Mouse (Mus musculus) embryonic fibroblast, embryonic 13.5 days (primary cell): Measurements from ENCODE around the gene Rnf150.

ENCODE experiments used
- CTCF ChIP-seq: IDR thresholded peaks from 2 replicates; pipeline ENCODE4 v1.5.1; 2011; ENCODE audit warnings: mild to moderate bottlenecking, control low read depth, low read length, moderate library complexity, borderline replicate concordance; ENCODE audit not compliant: insufficient read depth
- POLR2A ChIP-seq: IDR thresholded peaks from 2 replicates; pipeline ENCODE4 v1.6.1; 2011; ENCODE audit warnings: low read depth, mild to moderate bottlenecking, control low read depth, low read length, moderate library complexity

DNA sequence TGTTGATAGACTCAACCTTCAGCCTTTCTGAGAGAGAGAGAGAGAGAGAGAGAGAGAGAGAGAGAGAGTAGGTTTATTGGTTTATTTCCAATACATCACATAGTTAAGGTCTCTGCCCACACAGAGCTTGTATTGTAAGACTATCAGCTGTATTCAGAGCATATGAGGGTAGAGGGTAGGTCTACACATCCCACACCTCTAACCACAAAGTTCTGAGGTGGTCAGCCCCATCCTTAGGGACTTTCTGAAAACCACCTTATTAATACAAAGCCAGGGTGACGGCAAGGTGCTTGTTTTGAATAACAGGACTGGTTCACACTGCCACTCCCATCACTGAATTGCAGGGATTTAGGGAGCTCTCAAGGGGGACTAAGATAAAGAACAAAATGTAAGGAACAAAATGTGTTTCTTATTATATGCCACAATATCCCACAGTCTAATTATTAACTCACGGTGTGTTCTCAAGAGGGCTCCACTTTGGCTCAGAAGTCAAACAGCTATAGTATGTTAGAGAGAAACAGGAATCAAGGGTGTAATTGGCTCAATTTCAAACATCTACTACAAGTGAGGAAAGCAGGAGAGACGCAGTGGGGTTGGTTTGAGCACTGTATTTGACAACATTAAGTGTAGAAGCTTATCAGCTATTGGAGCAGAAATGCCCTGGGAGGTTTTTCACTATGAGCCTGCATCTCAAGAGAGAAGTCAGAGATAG is 132.7 kb downstream of the Rnf150 start:
- no peak for TF ChIP-seq POLR2A
- TF ChIP-seq CTCF, result no peak
